Mouse (Mus musculus) thymus, postnatal 36 days (tissue): ENCODE measurements around the gene Rcc2.

Experiments
- DNase-seq, 2 experiments: peaks; one replicate each; pipeline ENCODE4 v3.0.0; 2022; ENCODE audit warnings: mixed read lengths in 2 of 2

The Rcc2 gene

DNA sequence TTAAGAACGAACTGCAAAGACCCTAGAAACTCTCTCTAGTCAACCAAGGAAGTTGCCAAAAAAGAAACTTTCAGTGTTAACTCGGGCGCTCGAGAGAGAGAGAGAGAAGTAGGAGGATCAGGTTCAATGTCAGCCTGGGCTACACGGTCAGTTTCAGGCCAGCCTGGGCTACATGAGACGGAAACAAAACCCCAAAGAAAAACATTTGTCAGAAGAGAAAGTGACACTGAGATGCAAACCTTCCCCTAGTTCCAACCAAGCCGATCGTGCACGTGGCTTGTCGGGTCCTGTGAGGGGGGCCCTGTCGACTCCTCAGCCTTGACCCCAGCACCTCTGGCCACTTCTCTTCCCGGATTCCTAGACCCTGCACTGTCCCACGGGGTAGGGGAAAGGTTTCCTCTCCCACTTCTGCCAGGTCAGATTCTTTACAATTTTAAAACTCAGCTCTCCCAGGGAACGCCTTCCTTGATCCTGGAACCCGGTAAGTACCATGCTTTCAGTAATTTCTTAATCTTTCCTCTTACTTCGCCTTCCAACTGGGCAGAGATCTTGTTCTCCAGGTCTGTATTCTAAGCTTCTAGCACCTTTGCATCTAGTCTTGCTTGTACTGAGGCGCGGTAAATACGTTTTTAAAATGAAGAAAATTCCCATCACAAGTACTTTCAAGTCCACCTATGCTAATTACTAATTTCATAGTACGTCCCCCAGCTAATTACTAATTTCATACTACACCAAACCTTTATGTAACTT, at the start of gene Rcc2:
TSS of gene Rcc2 (plus strand) at position 273 of the 750 bp plus-strand sequence.
- peak in 1 of 2 experiments; percentile 29 for DNase-seq

GRCm38 (mm10) chr4:140653835-140654583, 46.3 kb upstream of the Rcc2 start:
- DNase-seq: no peak

DNA sequence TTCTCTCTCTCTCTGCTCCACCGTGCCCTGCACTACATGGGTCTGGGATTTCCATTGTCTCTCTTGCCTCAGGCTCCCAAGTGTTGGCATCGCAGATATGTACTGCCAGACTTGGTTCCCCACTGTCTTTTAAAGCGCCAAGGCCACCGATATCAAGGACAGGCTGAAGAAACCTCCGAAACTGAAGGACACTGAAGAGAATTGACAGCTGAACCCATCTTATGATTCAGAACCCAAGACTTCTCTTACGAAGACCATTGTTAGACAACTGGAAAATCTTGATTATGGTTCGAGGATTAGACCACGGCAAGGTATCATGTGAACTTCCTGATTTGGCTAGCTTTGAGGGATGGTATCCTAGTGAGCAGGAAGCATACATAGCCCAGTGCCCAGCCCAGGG, 45.5 kb upstream of the Rcc2 start:
- no peak for DNase-seq

- DNase-seq: no peak
These were observed 43.8 kb upstream of the Rcc2 start for GRCm38 (mm10) chr4:140656529-140656928.

GRCm38 (mm10) chr4:140657681-140658575, 42.4 kb upstream of the Rcc2 start:
- no peak for DNase-seq

- DNase-seq: no peak
These were observed 38.8 kb upstream of the Rcc2 start for GRCm38 (mm10) chr4:140661406-140662022.

DNA sequence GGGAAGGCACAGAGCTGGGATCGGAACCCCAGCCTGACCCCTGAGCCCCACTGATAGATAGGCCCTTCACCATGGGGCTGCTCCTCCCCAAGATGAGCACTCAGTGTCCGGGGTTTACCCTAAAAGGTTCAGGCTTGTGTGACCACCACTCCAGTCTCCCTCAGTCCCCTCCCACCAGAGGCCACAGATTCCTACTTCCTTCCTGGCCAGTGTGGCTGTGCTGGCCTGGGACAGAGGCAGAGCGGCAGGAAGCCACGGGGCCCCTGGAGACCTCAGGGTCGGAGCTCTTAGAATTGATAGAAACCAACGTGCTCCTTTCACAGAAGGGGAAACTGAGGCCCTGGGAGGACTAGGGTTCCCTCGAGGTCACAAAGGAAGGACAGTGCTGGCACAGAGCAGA, 37.9 kb upstream of the Rcc2 start:
- no peak for DNase-seq

- DNase-seq: no peak
These were observed 37.3 kb upstream of the Rcc2 start for GRCm38 (mm10) chr4:140662882-140663585.

DNA sequence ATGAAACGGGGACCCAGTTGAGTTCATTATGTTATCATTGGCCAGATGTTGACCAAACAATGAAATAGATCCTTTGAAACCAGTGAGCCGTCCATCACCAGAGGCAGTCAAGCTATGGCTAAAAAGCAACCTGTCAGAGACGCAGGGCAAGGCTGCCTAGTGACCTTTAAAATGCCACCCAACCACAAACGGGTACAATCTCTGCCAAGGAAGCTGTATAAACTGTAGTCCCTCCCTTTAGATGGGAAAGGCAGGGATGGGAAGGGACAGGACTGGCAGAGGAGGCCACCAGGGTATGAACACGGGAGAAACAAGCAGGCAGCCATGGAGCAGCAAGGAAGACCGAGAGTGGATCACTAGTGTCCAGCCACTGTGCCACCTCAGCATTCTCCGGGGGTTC, 35.3 kb upstream of the Rcc2 start:
- DNase-seq: no peak

GRCm38 (mm10) chr4:140665760-140666159, 34.6 kb upstream of the Rcc2 start, which contains the start of gene Arhgef10l:
Arhgef10l (minus strand) TSS chr4:140666012.
- DNase-seq: no peak

DNA sequence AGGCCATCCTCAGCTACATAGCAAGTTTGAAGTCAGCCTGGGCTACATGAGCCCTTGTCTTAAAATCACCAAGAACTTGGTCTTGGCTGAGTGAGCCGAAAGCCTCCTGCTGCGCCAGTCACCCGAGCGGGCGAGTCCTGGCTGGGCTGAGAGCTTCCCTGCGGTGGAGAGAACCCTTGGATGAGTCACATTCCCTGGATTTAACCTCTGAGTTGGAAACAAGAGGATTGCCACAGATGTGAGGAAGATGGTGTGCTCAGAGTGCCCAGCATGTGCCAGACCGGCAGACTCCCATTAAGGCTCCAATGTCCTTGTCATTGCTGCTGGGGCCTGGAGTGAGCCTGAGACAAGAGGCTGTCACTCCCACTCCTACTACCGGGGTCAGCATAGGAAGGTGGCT, 32.5 kb upstream of the Rcc2 start:
- DNase-seq: no peak

DNA sequence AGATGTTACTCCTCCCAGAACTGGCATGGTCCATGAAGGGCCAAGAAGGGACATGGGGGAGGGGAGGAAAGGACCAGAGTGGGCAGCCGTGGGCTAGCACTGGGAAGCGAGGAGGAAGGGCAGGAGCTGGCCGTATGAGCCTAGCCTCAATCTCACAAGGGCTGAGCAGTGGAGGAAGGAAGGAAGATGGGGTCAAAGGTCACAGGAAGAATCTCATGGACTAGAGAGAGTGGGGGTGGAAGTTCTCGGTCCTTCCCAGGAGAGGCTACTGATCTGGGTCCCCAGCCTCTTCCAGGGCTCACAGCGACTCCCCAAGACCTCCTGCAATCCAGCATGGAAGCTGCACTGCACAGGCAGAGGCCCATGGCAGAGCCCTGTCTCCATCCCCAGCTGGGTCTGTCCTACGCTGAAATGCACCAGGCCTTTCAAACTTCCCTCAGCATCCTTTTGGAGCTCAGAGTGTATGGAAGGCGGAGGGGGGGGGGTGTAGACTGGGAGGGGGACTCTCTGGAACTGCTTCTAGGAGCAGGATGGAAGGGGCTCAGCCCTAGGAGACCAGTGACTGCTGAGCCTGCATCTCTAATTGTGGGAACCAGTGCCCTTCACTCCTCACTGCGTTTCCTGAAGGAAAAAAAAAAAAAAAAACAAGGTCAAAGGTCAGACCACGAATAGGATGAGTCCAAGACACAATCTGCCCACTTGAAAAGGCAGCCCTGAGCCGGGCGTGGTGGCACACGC, 26.6 kb upstream of the Rcc2 start:
- no peak for DNase-seq

DNA sequence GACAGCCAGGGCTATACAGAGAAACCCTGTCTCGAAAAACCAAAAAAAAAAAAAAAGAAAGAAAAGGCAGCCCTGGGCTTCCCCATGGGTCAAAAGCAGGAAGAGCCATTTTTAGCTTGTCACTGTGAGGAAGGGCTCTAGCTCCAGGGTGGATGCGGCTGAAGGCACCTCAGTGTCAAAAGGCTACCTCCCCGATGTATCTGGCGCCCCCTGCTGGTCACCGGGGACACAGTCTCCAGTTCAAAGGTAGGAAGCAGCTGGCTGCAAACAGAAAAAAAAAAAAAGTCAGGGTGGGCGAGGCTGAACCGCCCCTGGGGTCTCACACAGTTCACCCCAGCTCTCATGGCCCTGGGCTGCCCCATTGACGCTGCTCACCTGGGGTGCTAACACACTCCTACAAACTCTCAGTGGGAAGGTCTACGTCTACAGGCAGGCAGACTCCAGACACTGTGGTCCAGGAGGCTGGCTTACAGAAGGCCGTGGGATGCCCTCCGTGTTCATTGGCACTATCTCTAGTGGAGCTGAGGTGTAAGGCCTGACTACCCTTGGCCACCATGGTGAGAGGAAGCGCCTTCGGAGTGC, 25.9 kb upstream of the Rcc2 start:
- peak; percentile 83 to 88 for DNase-seq

GRCm38 (mm10) chr4:140679038-140679437, 21.3 kb upstream of the Rcc2 start:
- DNase-seq: peak; percentile 44 to 50

DNA sequence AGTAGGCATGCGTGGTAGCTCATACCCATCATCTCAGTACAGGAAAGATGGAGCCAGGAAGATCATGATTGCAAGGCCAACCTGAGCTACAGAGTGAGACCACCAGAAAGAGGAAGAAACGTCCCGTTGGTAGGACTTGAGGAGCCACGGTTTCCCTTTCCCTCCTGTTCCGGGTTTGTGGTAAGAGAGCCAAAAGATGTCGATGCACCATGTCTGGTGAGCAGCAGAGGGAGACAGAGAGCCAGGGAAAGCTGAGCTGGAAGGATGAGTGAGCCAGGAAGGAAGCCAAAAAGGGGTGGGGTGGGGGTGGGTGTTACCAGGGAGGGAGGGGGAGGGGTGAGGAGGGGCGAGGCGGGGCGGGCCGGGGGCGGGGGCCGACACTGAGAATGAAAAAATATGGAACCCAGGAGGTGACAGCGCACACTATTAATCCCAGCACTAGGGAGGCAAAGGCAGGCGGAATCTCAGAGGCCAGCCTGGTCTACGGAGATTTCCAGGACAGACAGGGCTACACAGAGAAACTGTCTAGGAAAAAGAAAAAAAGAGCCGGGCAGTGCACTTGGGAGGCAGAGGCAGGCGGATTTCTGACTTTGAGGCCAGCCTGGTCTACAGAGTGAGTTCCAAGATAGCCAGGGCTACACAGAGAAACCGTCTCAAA, 20.5 kb upstream of the Rcc2 start:
- DNase-seq: peak; percentile 81 to 82

- DNase-seq: no peak
These were observed 19.5 kb upstream of the Rcc2 start for GRCm38 (mm10) chr4:140680731-140681397.

DNA sequence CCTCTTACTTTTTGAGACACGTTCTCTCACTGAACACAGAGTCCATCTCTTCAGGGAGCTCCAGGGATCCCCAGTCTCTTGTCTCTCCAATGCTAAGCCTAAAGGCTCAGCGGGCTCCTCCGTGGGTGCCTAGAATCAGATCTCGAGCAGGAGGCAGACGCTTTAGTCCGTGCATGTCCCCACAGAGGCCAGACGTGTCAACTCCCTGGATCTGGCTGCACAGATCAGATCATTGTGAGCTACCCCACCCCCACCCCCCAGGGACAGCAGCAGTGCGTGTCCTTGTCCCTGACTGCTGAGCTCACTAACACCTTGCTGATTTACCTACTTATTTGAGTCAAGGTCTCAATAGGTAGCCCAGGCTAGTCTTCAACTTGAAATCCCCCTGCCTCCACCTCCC, 16.7 kb upstream of the Rcc2 start:
- DNase-seq: no peak

DNA sequence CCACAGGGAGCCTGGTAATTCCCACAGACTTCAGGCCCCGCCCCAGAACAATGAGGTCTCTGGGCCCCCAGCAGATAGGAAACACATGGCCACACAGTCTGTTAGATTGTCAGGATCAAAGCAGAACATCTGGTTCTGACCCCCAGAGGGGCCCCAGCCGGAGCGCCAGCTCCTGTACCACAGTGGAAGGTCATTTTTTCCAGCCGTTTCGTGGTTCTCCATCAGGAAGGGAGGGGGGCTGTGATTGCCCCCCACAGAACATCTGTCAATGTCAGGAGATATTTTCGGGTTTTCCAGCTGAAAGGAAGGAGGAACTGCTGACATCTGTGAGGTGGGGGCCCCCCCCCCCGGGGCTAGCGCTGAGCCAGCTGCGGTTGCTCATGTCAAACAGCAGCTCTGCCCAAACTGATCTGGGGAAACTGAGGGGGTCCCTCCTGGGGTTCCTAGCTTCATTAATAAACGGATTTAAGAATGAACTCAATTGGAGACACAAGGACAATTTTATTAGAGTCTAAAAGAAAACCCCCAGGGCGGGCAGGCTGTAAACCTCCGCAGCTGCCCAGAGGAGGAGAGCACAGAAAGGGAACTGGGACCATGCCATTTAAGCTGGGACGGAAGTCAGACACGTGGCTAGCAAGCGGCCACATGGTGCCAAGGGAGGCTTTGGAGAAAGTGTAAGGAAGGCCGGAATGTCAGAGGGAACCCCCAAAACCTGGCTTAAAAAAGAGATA, 16.0 kb upstream of the Rcc2 start:
- DNase-seq: no peak

- DNase-seq: no peak
These were observed 15.4 kb upstream of the Rcc2 start for GRCm38 (mm10) chr4:140684881-140685303.
